Mouse (Mus musculus): Measurements from ENCODE around the gene Acads.

- TF ChIP-seq POLR2A (IDR thresholded peaks at IDR 0.05; ENCODE audit: low read depth, low read length) (no peak), CTCF (conservative IDR thresholded peaks at IDR 0.05; ENCODE audit: insufficient read depth, insufficient read length, low read depth, low read length) (no peak)
These were observed 48.2 kb upstream of the Acads start for GRCm38 (mm10) chr5:115167396-115167795.

All from kidney, adult 2 months (tissue).